Mouse (Mus musculus) E14TG2a.4 (cell line): ENCODE data around the gene Uhrf1bp1.

Experiments used
- CTCF ChIP-seq: conservative IDR thresholded peaks from 2 replicates; pipeline ENCODE4 v1.5.1; 2014; ENCODE audit warnings: low read length
- NANOG ChIP-seq: IDR thresholded peaks from 2 replicates; pipeline ENCODE4 v1.6.1; 2014; ENCODE audit warnings: borderline replicate concordance, low read length, mixed read lengths

GRCm38 (mm10) chr17:27819011-27819410 lies 37.2 kb upstream of the Uhrf1bp1 start:
- no peak for TF ChIP-seq CTCF
- no peak for TF ChIP-seq NANOG
